Mouse (Mus musculus): Measurements from ENCODE around the gene Aplp1. TPM values are rescaled to one million over a fixed set of nuclear protein-coding genes. Genes with fewer than 3 reads are reported as not detected.

The Aplp1 gene
- polyA plus RNA-seq, 1 experiment from 2014 or later = 24.4 TPM

- no peaks in the 10 kb centered on the region for H3K36me3 ChIP-seq
- no peak overlapping the region for H3K4me3 ChIP-seq
- peaks cover 21% of the 10 kb centered on the region for H3K4me1 ChIP-seq
- H3K9me3 ChIP-seq = no peaks in the 10 kb centered on the region
- 19% methylated on average over 9 of the region's 9 CpGs for WGBS
- H3K27ac ChIP-seq = no peak overlapping the region
- peak overlapping the region; percentile 87 for H3K4me2 ChIP-seq
- no peak overlapping the region for H3K9ac ChIP-seq
- H3K27me3 ChIP-seq = peaks cover 22% of the 10 kb centered on the region
- no peak for ATAC-seq (ENCODE audit: borderline replicate concordance, extremely low read depth, low FRiP score, low TSS enrichment)
Measured at GRCm38 (mm10) chr7:30443696-30444095, 1.6 kb downstream of the Aplp1 start.

DNA sequence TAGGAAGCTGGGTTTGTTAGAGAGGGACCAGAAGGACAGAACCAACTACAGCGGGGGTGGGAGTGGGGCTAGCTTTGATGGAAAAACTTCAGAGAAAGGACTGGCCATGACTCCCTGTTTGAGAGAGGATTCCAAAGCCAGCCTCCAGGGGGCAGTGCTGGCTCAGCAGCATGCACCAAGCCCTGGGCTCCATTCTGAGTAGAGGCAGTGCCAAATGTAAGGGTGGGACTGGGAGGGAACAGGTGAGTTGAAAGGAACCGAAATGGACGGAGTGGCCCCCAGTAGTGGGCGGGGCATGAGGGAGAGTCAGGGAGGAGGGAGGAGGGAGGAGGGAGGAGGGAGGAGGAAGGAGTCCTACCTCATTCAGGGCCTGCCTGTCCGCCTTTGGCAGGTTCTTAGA, 4.6 kb downstream of the Aplp1 start:
- Histone ChIP-seq H3K27ac (no peak overlapping the region), H3K27me3 (peaks cover 12% of the 10 kb centered on the region), H3K36me3 (no peaks in the 10 kb centered on the region), H3K9ac (no peak overlapping the region), H3K9me3 (no peaks in the 10 kb centered on the region), H3K4me2 (no peak overlapping the region), H3K4me1 (peaks cover 20% of the 10 kb centered on the region), H3K4me3 (no peak overlapping the region)
- WGBS = 22% methylated on average over 3 of the region's 5 CpGs
- ATAC-seq (ENCODE audit: borderline replicate concordance, extremely low read depth, low FRiP score, low TSS enrichment) = peak; percentile 5; the same call in 1 of the 2 replicates

- no peak overlapping the region for H3K27ac ChIP-seq
- no peak overlapping the region for H3K4me3 ChIP-seq
- H3K9me3 ChIP-seq = no peaks in the 10 kb centered on the region
- no peaks in the 10 kb centered on the region for H3K36me3 ChIP-seq
- H3K27me3 ChIP-seq = peaks cover 6% of the 10 kb centered on the region
- H3K9ac ChIP-seq = no peak overlapping the region
- H3K4me1 ChIP-seq = peaks cover 15% of the 10 kb centered on the region
- H3K4me2 ChIP-seq = no peak overlapping the region
- ATAC-seq (ENCODE audit: borderline replicate concordance, extremely low read depth, low FRiP score, low TSS enrichment) = no peak
- 74% methylated on average over 13 of the region's 13 CpGs for WGBS
Measured at GRCm38 (mm10) chr7:30439734-30440133, 5.6 kb downstream of the Aplp1 start.

DNA sequence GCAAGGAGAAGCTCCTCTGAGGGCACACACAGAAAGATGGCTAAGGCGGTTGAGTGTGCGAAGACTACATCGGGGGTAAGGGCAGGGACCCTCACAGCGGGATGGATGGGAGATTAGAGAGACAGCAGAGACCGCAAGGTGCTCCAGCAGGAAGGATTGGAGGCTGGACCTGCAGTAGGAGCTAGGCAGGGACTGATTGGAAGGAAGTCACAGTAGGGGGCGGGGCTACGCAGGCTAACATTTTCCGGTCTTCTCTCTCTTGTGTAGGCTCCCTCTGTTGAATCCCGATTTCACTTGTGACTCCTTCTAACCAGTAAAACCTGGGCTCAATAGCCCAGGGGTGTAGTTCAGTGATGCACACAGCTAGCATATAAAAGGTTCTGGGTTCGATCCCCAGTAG, 8.5 kb downstream of the Aplp1 start:
- 21% methylated on average over 10 of the region's 10 CpGs for WGBS
- ATAC-seq (ENCODE audit: borderline replicate concordance, extremely low read depth, low FRiP score, low TSS enrichment) = no peak
- H3K27me3 ChIP-seq = no peaks in the 10 kb centered on the region

GRCm38 (mm10) chr7:30435156-30435555, 10.2 kb downstream of the Aplp1 start:
- H3K4me1 ChIP-seq = no peaks in the 10 kb centered on the region
- ATAC-seq (ENCODE audit: borderline replicate concordance, extremely low read depth, low FRiP score, low TSS enrichment) = no peak
- H3K9me3 ChIP-seq = no peaks in the 10 kb centered on the region
- H3K4me3 ChIP-seq = no peak overlapping the region
- H3K9ac ChIP-seq = no peak overlapping the region
- no peaks in the 10 kb centered on the region for H3K27me3 ChIP-seq
- H3K27ac ChIP-seq = no peak overlapping the region
- no peaks in the 10 kb centered on the region for H3K36me3 ChIP-seq
- H3K4me2 ChIP-seq = no peak overlapping the region
- WGBS = 46% methylated on average over 9 of the region's 9 CpGs

More for the DNA sequence above, 8.5 kb downstream of the Aplp1 start:
- Histone ChIP-seq H3K4me3 (no peak overlapping the region), H3K4me1 (0 out of 2 replicates have a peak, but pooled peaks cover 2% of the 10 kb centered on the region), H3K4me2 (no peak overlapping the region), H3K27ac (no peak overlapping the region), H3K36me3 (no peaks in the 10 kb centered on the region), H3K9ac (no peak overlapping the region), H3K9me3 (no peaks in the 10 kb centered on the region)

DNA sequence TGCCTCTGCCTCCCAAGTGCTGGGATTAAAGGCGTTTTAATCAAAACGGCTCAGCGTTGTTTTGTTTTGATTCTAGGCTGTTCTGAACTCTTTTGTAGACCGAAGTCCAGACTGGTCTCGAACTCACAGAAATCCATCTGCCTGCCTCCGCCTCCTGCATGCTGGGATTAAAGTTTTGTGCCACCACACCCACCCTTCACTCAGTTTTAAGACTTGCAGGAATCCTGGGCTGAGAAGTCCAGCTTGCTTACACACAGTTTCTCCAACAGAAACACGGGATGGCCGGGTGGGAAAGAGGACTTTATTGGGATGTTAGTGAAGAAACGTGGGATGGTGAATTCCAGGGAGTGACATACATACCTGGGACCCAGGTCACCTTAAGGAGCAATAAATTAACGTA, 10.6 kb downstream of the Aplp1 start:
- Histone ChIP-seq H3K9me3 (no peaks in the 10 kb centered on the region), H3K4me1 (no peaks in the 10 kb centered on the region), H3K27me3 (no peaks in the 10 kb centered on the region), H3K4me2 (no peak overlapping the region), H3K4me3 (no peak overlapping the region), H3K36me3 (no peaks in the 10 kb centered on the region), H3K27ac (no peak overlapping the region), H3K9ac (no peak overlapping the region)
- 62% methylated on average over 10 of the region's 10 CpGs for WGBS
- ATAC-seq (ENCODE audit: borderline replicate concordance, extremely low read depth, low FRiP score, low TSS enrichment) = no peak

DNA sequence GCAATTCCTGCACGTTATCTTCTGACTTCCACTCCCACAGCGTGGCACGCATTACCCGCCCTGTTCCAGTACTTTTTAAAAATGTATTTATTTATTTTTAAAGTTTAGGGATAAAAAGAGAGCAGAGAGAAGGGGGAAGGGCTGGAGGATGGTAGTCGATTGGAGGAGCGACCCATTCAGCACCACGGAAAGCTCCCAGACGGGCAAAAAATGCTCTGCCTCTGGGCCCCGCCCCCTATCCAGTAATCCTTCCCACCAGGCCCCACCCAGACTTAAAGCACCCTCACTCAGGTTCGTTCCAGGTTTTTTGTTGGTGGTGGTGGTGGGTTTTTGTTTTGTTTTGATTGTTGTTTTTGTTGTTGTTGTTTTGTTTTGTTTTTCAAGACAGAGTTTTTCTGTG, 11.1 kb downstream of the Aplp1 start:
- no peak overlapping the region for H3K4me3 ChIP-seq
- WGBS = under 1% methylated on average over 10 of the region's 10 CpGs
- H3K9me3 ChIP-seq = no peaks in the 10 kb centered on the region
- no peak overlapping the region for H3K4me2 ChIP-seq
- no peaks in the 10 kb centered on the region for H3K4me1 ChIP-seq
- H3K9ac ChIP-seq = no peak overlapping the region
- no peaks in the 10 kb centered on the region for H3K36me3 ChIP-seq
- no peak overlapping the region for H3K27ac ChIP-seq
- H3K27me3 ChIP-seq = no peaks in the 10 kb centered on the region
- ATAC-seq (ENCODE audit: borderline replicate concordance, extremely low read depth, low FRiP score, low TSS enrichment) = no peak

- H3K9me3 ChIP-seq = no peaks in the 10 kb centered on the region
- H3K27me3 ChIP-seq = no peaks in the 10 kb centered on the region
- ATAC-seq (ENCODE audit: borderline replicate concordance, extremely low read depth, low FRiP score, low TSS enrichment) = no peak
- no peaks in the 10 kb centered on the region for H3K4me1 ChIP-seq
- no peak overlapping the region for H3K4me2 ChIP-seq
- no peak overlapping the region for H3K27ac ChIP-seq
- no peak overlapping the region for H3K9ac ChIP-seq
- WGBS = 7% methylated on average over 3 of the region's 3 CpGs
- 0 out of 2 replicates have a peak, but pooled peaks cover 1% of the 10 kb centered on the region for H3K36me3 ChIP-seq
- H3K4me3 ChIP-seq = no peak overlapping the region
Measured at GRCm38 (mm10) chr7:30431793-30432192, 13.5 kb downstream of the Aplp1 start.

- ATAC-seq (ENCODE audit: borderline replicate concordance, extremely low read depth, low FRiP score, low TSS enrichment) = no peak
- H3K9me3 ChIP-seq = no peaks in the 10 kb centered on the region
Measured at GRCm38 (mm10) chr7:30430191-30430590, 15.1 kb downstream of the Aplp1 start.

DNA sequence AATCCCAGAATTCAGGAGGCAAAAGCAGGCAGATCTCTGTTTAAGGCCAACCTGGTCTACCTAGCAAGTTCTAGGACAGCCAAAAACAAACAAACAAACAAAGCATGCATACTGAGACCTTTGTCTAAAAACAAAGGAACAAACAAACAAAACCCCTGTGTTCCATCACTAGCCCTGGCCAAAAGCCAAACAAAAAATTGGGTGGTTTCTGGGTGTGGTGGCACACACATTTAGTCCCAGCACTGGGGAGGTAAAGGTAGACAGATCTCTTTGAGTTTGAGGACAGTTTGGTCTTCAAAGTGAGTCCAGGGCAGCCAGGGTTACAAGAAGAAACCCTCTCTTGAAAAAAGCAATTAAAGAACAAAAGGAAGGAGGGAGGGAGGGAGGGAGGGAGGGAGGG, 16.0 kb downstream of the Aplp1 start:
- H3K4me3 ChIP-seq = no peak overlapping the region
- no peaks in the 10 kb centered on the region for H3K9me3 ChIP-seq
- no peak overlapping the region for H3K27ac ChIP-seq
- H3K27me3 ChIP-seq = no peaks in the 10 kb centered on the region
- no peak for ATAC-seq (ENCODE audit: borderline replicate concordance, extremely low read depth, low FRiP score, low TSS enrichment)
- H3K36me3 ChIP-seq = peaks cover 4% of the 10 kb centered on the region; the same call in 1 of the 2 replicates
- H3K4me1 ChIP-seq = no peaks in the 10 kb centered on the region
- no peak overlapping the region for H3K9ac ChIP-seq
- no peak overlapping the region for H3K4me2 ChIP-seq

More at GRCm38 (mm10) chr7:30430191-30430590, 15.1 kb downstream of the Aplp1 start:
- H3K9ac ChIP-seq = no peak overlapping the region
- 34% methylated on average over 2 of the region's 2 CpGs for whole genome bisulfite sequencing
- no peaks in the 10 kb centered on the region for H3K27me3 ChIP-seq
- H3K4me1 ChIP-seq = no peaks in the 10 kb centered on the region
- H3K27ac ChIP-seq = no peak overlapping the region
- no peak overlapping the region for H3K4me3 ChIP-seq
- H3K36me3 ChIP-seq = peaks cover 4% of the 10 kb centered on the region; the same call in 1 of the 2 replicates
- H3K4me2 ChIP-seq = no peak overlapping the region

DNA sequence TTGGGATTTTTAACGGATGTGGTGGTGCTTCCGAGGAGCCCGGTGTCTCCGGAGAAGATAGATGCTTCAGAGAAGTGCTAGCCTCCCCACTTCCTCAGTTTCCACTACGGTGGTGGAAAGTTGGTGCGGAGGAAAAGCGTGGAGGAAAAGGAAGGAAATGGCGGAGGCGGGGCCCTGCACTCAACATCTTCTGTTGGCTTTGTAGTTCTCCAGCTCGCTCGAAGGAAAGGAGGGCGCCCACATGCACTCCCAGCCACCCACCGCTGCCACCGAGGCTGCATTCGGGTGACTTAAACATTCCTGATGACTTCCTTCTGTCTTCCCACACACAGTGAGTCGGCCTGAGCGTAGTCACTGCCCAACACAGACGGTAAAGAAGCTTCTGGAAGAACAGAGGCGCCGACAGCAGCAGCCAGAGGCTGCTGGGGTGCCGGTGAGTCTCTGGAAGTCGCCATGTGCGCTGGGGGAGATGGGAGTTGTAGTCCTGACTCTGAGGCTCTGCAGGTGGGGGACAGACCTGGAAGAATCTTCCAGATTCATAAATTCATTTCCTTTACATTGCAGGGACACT, 22.2 kb downstream of the Aplp1 start:
- 32% methylated on average over 23 of the region's 23 CpGs for WGBS
- peak overlapping the region; percentile 56 for H3K4me3 ChIP-seq
- H3K4me2 ChIP-seq = peak overlapping the region; percentile 93
- peaks cover 4% of the 10 kb centered on the region; the same call in 1 of the 2 replicates for H3K36me3 ChIP-seq
- ATAC-seq (ENCODE audit: borderline replicate concordance, extremely low read depth, low FRiP score, low TSS enrichment) = no peak
- H3K27ac ChIP-seq = peak overlapping the region; percentile 39
- H3K9ac ChIP-seq = no peak overlapping the region
- no peaks in the 10 kb centered on the region for H3K9me3 ChIP-seq
- H3K4me1 ChIP-seq = peaks cover 13% of the 10 kb centered on the region; the same call in 1 of the 2 replicates
- H3K27me3 ChIP-seq = no peaks in the 10 kb centered on the region; the same call in 1 of the 2 replicates

DNA sequence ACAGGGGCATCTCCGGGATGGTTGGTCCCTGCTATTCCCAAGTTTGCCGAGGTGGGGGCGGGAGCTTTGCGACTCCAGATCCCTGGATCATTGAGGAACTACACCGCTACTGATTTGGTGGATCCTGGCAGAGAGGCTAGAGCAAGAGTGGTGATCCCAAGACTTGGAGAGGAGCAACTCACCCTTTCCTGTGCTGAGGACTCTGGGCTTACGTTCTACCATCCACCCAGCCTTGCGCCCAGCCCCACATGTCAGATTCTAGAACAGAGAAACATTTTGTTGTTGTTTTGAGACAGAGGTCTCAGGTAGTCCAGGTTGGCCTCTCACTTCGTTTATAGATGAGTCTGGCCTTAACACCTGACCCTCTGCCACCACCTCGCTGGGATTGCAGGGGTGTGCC, 22.8 kb downstream of the Aplp1 start:
- Histone ChIP-seq H3K27ac (peak overlapping the region; percentile 39), H3K27me3 (no peaks in the 10 kb centered on the region; the same call in 1 of the 2 replicates), H3K9me3 (no peaks in the 10 kb centered on the region), H3K36me3 (peaks cover 4% of the 10 kb centered on the region; the same call in 1 of the 2 replicates), H3K4me3 (peak overlapping the region; percentile 56), H3K9ac (peak overlapping the region; percentile 42), H3K4me1 (peaks cover 13% of the 10 kb centered on the region; the same call in 1 of the 2 replicates), H3K4me2 (peak overlapping the region; percentile 93)
- 9% methylated on average over 9 of the region's 9 CpGs for WGBS
- ATAC-seq (ENCODE audit: borderline replicate concordance, extremely low read depth, low FRiP score, low TSS enrichment) = no peak; the same call in 1 of the 2 replicates

Data from lung, embryonic 15.5 days (tissue).